In the genomic region with DNA sequence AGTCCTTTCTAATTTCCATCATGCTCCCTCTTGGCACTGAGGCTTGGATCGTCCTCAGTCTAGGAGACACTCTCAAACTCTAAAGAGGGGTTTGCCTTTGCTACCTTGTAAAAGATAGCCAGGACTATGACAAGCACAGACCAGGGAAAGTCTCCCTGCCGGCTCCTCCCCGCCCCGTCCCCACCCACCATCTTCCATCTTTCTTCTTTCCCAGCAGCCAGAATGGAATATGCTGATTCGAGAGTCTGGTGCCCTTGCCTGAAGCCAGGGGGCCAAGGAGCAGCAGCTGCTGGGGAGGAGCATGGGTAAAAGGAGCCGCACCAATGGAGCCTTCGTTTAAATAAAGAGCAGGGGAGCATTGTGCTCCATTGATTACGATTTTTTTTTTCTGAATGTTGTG, we compare ENCODE assay signal across 9 mouse cellular contexts.
DNase-seq lines count a peak whose midpoint lies in the region; ATAC-seq and TF ChIP-seq lines count a peak whose summit lies in the region.
"Had no signal": no experiment of that assay in that cellular context is flagged by ENCODE, and none has a peak within 500 bp of the region (broad histone marks: within the 10 kb centered on the region; RNA-seq: fewer than 3 reads in every experiment).

No protein-coding gene starts in this region.

- WGBS in intestine, embryonic 16.5 days, result 60% methylated on average over 8 of the region's 8 CpGs
- WGBS in intestine, postnatal 0 days, result 69% methylated on average over 8 of the region's 8 CpGs
- WGBS in forebrain, embryonic 11.5 days, result 11% methylated on average over 8 of the region's 8 CpGs
- WGBS in midbrain, embryonic 14.5 days, result 17% methylated on average over 8 of the region's 8 CpGs
- 66% methylated on average over 8 of the region's 8 CpGs for WGBS in heart, adult 2 months

- H3K9me3 ChIP-seq in intestine, embryonic 16.5 days (ENCODE audit: control insufficient read depth, low read length), result no peaks in the 10 kb centered on the region
- no peaks in the 10 kb centered on the region for H3K9me3 ChIP-seq in intestine, postnatal 0 days (ENCODE audit: control insufficient read depth)
- H3K9me3 ChIP-seq in forebrain, embryonic 11.5 days (ENCODE audit: control insufficient read depth, low read length), result no peaks in the 10 kb centered on the region
- no peaks in the 10 kb centered on the region for H3K9me3 ChIP-seq in midbrain, embryonic 14.5 days (ENCODE audit: control insufficient read depth, low read length)
- H3K9me3 ChIP-seq: limb, embryonic 13.5 days had no signal

- no peak for TF ChIP-seq EP300 in heart, adult 2 months (IDR thresholded peaks at IDR 0.05; ENCODE audit: insufficient read depth, low read depth, low read length)

- no peak overlapping the region for H3K9ac ChIP-seq in intestine, embryonic 16.5 days (ENCODE audit: low read depth, low read length)
- H3K9ac ChIP-seq in intestine, postnatal 0 days (ENCODE audit: low read depth, low read length), result no peak overlapping the region
- peak overlapping the region; percentile 25; the same call in 1 of the 2 replicates for H3K9ac ChIP-seq in forebrain, embryonic 11.5 days (ENCODE audit: low read length)
- no peak overlapping the region for H3K9ac ChIP-seq in midbrain, embryonic 14.5 days (replicated peaks; ENCODE audit: low read length)
- no peak overlapping the region for H3K9ac ChIP-seq in heart, adult 2 months (ENCODE audit: low read depth, low read length)
- H3K9ac ChIP-seq: limb, embryonic 13.5 days had no signal

- H3K4me1 ChIP-seq in intestine, embryonic 16.5 days (ENCODE audit: control insufficient read depth, insufficient read depth, low read length), result 0 out of 2 replicates have a peak, but pooled peaks cover 3% of the 10 kb centered on the region
- no peaks in the 10 kb centered on the region for H3K4me1 ChIP-seq in intestine, postnatal 0 days (replicated peaks; ENCODE audit: control insufficient read depth, insufficient read depth, low read length)
- H3K4me1 ChIP-seq in forebrain, embryonic 11.5 days (replicated peaks; ENCODE audit: control insufficient read depth, insufficient read depth, low read length), result peaks cover 8% of the 10 kb centered on the region
- H3K4me1 ChIP-seq in midbrain, embryonic 14.5 days (ENCODE audit: control insufficient read depth, insufficient read depth, low read length), result peaks cover 14% of the 10 kb centered on the region
- no peaks in the 10 kb centered on the region for H3K4me1 ChIP-seq in heart, adult 2 months (ENCODE audit: control insufficient read depth, insufficient read depth, low read length)

- peak overlapping the region; percentile 35; the same call in 1 of the 2 replicates for H3K27ac ChIP-seq in intestine, embryonic 16.5 days (ENCODE audit: low read length)
- no peak overlapping the region for H3K27ac ChIP-seq in intestine, postnatal 0 days (ENCODE audit: low read depth, low read length)
- H3K27ac ChIP-seq in forebrain, embryonic 11.5 days (ENCODE audit: low read depth, low read length), result peak overlapping the region; percentile 89
- H3K27ac ChIP-seq in midbrain, embryonic 14.5 days (replicated peaks; ENCODE audit: low read depth, low read length), result no peak overlapping the region; the same call in 1 of the 2 replicates
- H3K27ac ChIP-seq in heart, adult 2 months, result no peak overlapping the region

- H3K79me2 ChIP-seq in heart, adult 2 months (replicated peaks; ENCODE audit: control insufficient read depth, insufficient read depth, low read length), result no peaks in the 10 kb centered on the region

- H3K4me2 ChIP-seq in intestine, embryonic 16.5 days (ENCODE audit: low read depth, low read length), result no peak overlapping the region
- H3K4me2 ChIP-seq in intestine, postnatal 0 days (replicated peaks; ENCODE audit: low read depth), result no peak overlapping the region
- peak overlapping the region; percentile 22 for H3K4me2 ChIP-seq in forebrain, embryonic 11.5 days (ENCODE audit: low read depth, low read length, severe bottlenecking)
- no peak overlapping the region for H3K4me2 ChIP-seq in midbrain, embryonic 14.5 days (ENCODE audit: low read length)
- H3K4me2 ChIP-seq: limb, embryonic 13.5 days had no signal

- no peak for TF ChIP-seq POLR2A in heart, adult 2 months (IDR thresholded peaks at IDR 0.05; ENCODE audit: insufficient read depth, low read depth, low read length)

- DNase-seq in MN1 (ENCODE audit: low spot score), result peak; percentile 39
- DNase-seq in forebrain, embryonic 11.5 days (ENCODE audit: low spot score), result peak; percentile 81
- peak; percentile 44 for DNase-seq in midbrain, embryonic 14.5 days
- no peak for DNase-seq in frontal cortex, postnatal 36 days (ENCODE audit: low spot score in 2 of 2)
- DNase-seq in lung, postnatal 14 days, result no peak
- no peak for DNase-seq in heart, adult 2 months

- H3K36me3 ChIP-seq in intestine, embryonic 16.5 days (ENCODE audit: control insufficient read depth, insufficient read depth, low read length), result no peaks in the 10 kb centered on the region
- H3K36me3 ChIP-seq in intestine, postnatal 0 days (ENCODE audit: control insufficient read depth, insufficient read depth), result no peaks in the 10 kb centered on the region
- H3K36me3 ChIP-seq in forebrain, embryonic 11.5 days (ENCODE audit: control insufficient read depth, insufficient read depth, low read length), result no peaks in the 10 kb centered on the region
- H3K36me3 ChIP-seq in midbrain, embryonic 14.5 days (ENCODE audit: control insufficient read depth, insufficient read depth, low read length), result no peaks in the 10 kb centered on the region
- no peaks in the 10 kb centered on the region for H3K36me3 ChIP-seq in heart, adult 2 months (ENCODE audit: control insufficient read depth, insufficient read depth, low read length)
- H3K36me3 ChIP-seq: limb, embryonic 13.5 days had no signal

- no peak for ATAC-seq in intestine, embryonic 16.5 days
- ATAC-seq in intestine, postnatal 0 days, result no peak
- ATAC-seq in forebrain, embryonic 11.5 days (replicated peaks; ENCODE audit: low FRiP score), result peak; percentile 73
- ATAC-seq in midbrain, embryonic 14.5 days (ENCODE audit: low FRiP score, low TSS enrichment), result no peak

- no peak overlapping the region for H3K4me3 ChIP-seq in intestine, embryonic 16.5 days (ENCODE audit: low read length)
- no peak overlapping the region for H3K4me3 ChIP-seq in intestine, postnatal 0 days (ENCODE audit: low read depth, low read length)
- H3K4me3 ChIP-seq in forebrain, embryonic 11.5 days (ENCODE audit: low read depth, low read length), result no peak overlapping the region
- H3K4me3 ChIP-seq in midbrain, embryonic 14.5 days (replicated peaks; ENCODE audit: low read depth, low read length), result no peak overlapping the region
- H3K4me3 ChIP-seq in heart, adult 2 months, result no peak overlapping the region
- H3K4me3 ChIP-seq: limb, embryonic 13.5 days had no signal

- H3K27me3 ChIP-seq in intestine, embryonic 16.5 days (replicated peaks; ENCODE audit: control insufficient read depth, insufficient read depth, low read length), result no peaks in the 10 kb centered on the region
- H3K27me3 ChIP-seq in intestine, postnatal 0 days (replicated peaks; ENCODE audit: control insufficient read depth, insufficient read depth, low read length), result no peaks in the 10 kb centered on the region
- H3K27me3 ChIP-seq in forebrain, embryonic 11.5 days (ENCODE audit: control insufficient read depth, insufficient read depth, low read length), result no peaks in the 10 kb centered on the region; the same call in 1 of the 2 replicates
- H3K27me3 ChIP-seq in midbrain, embryonic 14.5 days (ENCODE audit: control insufficient read depth, insufficient read depth, low read length), result no peaks in the 10 kb centered on the region
- no peaks in the 10 kb centered on the region; the same call in 1 of the 2 replicates for H3K27me3 ChIP-seq in heart, adult 2 months (ENCODE audit: control insufficient read depth, insufficient read depth, low read length)

- intact Hi-C loops in heart, adult 2 months (cut with DNase I), result no loop called here

- TF ChIP-seq CTCF in intestine, postnatal 0 days (IDR thresholded peaks at IDR 0.05; ENCODE audit: low read depth), result no peak
- TF ChIP-seq CTCF in heart, adult 2 months (IDR thresholded peaks at IDR 0.05), result no peak

Comparison
In these comparisons a context has a peak if more than half of its experiments do, and no peak if none do; other contexts are left out.
1. H3K27ac ChIP-seq: peak in intestine, embryonic 16.5 days (single experiment) and forebrain, embryonic 11.5 days (single experiment); none in intestine, postnatal 0 days (single experiment), midbrain, embryonic 14.5 days (single experiment) and heart, adult 2 months (single experiment).
2. DNase-seq: peak in MN1 (single experiment), forebrain, embryonic 11.5 days (single experiment) and midbrain, embryonic 14.5 days (single experiment); none in frontal cortex, postnatal 36 days (0 of 2), lung, postnatal 14 days (single experiment) and heart, adult 2 months (0 of 2).